Mouse (Mus musculus) forebrain, embryonic 14.5 days (tissue): ENCODE data around the gene Krtdap. TPM values are rescaled to one million over a fixed set of nuclear protein-coding genes. Genes with fewer than 3 reads are reported as not detected.

ENCODE experiments used
- ATAC-seq: fragments of 200-750 bp; cut with Nextera tagmentation; 2 replicates; pipeline ENCODE4 v1.8.0; 2017; ENCODE audit warnings: mild to moderate bottlenecking, moderate library complexity
- DNase-seq: peaks from one replicate; pipeline ENCODE4 v3.0.0-alpha.2; 2015; ENCODE audit warnings: low spot score
- H3K27ac ChIP-seq: fragments of 300-500 bp; sonication (generic); 2 replicates; pipeline ENCODE4 v1.5.1; 2014; ENCODE audit warnings: low read depth, mild to moderate bottlenecking, control low read depth, low read length, moderate library complexity
- H3K27me3 ChIP-seq: fragments of 300-500 bp; sonication (generic); replicated peaks from 2 replicates; pipeline ENCODE4 v1.6.1; 2014; ENCODE audit warnings: low read length, control low read depth, mixed read lengths; ENCODE audit not compliant: control insufficient read depth, insufficient read depth
- H3K36me3 ChIP-seq: fragments of 300-500 bp; sonication (generic); 2 replicates; pipeline ENCODE4 v1.6.1; 2014; ENCODE audit warnings: low read length, control low read depth; ENCODE audit not compliant: control insufficient read depth, insufficient read depth
- H3K4me1 ChIP-seq: fragments of 300-500 bp; sonication (generic); 2 replicates; pipeline ENCODE4 v1.6.1; 2014; ENCODE audit warnings: antibody characterized with exemption, low read length, control low read depth; ENCODE audit not compliant: control insufficient read depth, insufficient read depth
- H3K4me2 ChIP-seq: fragments of 300-500 bp; sonication (generic); 2 replicates; pipeline ENCODE4 v1.6.1; 2014; ENCODE audit warnings: mild to moderate bottlenecking, control low read depth, low read length
- H3K4me3 ChIP-seq: fragments of 300-500 bp; sonication (generic); 2 replicates; pipeline ENCODE4 v1.5.1; 2014; ENCODE audit warnings: low read depth, low read length, control low read depth
- H3K9ac ChIP-seq: fragments of 300-500 bp; sonication (generic); 2 replicates; pipeline ENCODE4 v1.6.1; 2014; ENCODE audit warnings: mild to moderate bottlenecking, low read length, control low read depth, moderate library complexity
- H3K9me3 ChIP-seq: fragments of 300-500 bp; sonication (generic); replicated peaks from 2 replicates; pipeline ENCODE4 v1.6.1; 2016; ENCODE audit warnings: low read length, control low read depth, mixed read lengths; ENCODE audit not compliant: control insufficient read depth
- WGBS: fragments of 180-500 bp; shearing (Covaris S2); extraction: QIAGEN DNeasy Blood & Tissue Kit; methylation state at CpG from one replicate; pipeline ENCODE4 v1.1.7; 2014; 5-methylcytosine and 5-hydroxymethylcytosine counted together
- polyA plus RNA-seq: library from polyadenylated mRNA; unstranded; fragments of >200 nt; fragmentation: Nextera tagmentation; extraction: Ambion mirVana; gene quantifications from 2 replicates; pipeline ENCODE4 v1.2.1, GENCODE M21; 2014

Krtdap gene
- polyA plus RNA-seq, 1 experiment from 2014 or later: not detected

GRCm38 (mm10) chr7:30803256-30803655 is 15.6 kb downstream of the Krtdap start:
- peaks cover 8% of the 10 kb centered on the region; the same call in 1 of the 2 replicates for H3K9me3 ChIP-seq
- DNase-seq (no peak), ATAC-seq (no peak)
- H3K4me3 ChIP-seq: no peak overlapping the region
- H3K27ac ChIP-seq: no peak overlapping the region
- H3K9ac ChIP-seq: no peak overlapping the region
- H3K27me3 ChIP-seq: no peaks in the 10 kb centered on the region
- no peaks in the 10 kb centered on the region for H3K4me1 ChIP-seq
- no peaks in the 10 kb centered on the region for H3K36me3 ChIP-seq
- no peak overlapping the region for H3K4me2 ChIP-seq
- whole genome bisulfite sequencing: 96% methylated on average over 3 of the region's 3 CpGs

DNA sequence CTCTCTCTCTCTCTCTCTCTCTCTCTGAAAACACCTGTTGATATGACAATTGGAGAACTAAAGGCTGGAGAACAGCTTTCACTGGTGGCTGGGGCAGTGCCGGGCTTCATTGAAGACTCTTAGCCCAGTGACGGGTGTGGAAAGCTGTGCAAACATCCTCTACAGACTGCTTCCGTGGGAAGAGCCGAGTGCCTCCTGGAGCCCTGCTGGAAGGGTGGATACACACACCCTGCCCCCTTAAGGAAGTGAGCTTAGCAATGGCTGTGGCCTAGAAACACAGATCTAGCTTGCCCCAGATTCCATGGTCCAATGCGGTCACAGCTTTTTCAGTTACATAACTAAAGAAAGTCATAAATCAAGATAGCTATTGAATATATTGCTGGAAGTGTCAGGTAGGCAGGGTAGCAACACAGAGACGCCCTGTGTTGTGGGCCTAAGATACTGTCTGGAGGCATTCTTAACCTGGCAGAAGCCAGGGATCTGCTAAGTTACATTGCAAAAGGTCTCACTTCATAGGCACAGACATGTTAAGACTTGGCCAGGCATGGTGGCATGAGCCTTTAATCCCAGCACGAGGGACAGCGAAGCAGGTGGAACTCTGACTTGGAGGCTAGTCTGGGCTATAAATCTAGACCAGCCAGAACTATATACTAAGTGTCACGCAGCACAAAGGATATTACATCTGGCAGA is 16.5 kb downstream of the Krtdap start:
- 91% methylated on average over 9 of the region's 9 CpGs for WGBS
- no peaks in the 10 kb centered on the region for H3K36me3 ChIP-seq
- DNase-seq (no peak), ATAC-seq (no peak)
- no peak overlapping the region for H3K4me3 ChIP-seq
- peaks cover 6% of the 10 kb centered on the region; the same call in 1 of the 2 replicates for H3K9me3 ChIP-seq
- no peak overlapping the region for H3K27ac ChIP-seq
- H3K27me3 ChIP-seq: no peaks in the 10 kb centered on the region
- no peak overlapping the region for H3K9ac ChIP-seq
- H3K4me1 ChIP-seq: no peaks in the 10 kb centered on the region
- no peak overlapping the region for H3K4me2 ChIP-seq

GRCm38 (mm10) chr7:30805924-30806323 is 18.2 kb downstream of the Krtdap start:
- Histone ChIP-seq H3K4me1 (no peaks in the 10 kb centered on the region), H3K27ac (no peak overlapping the region), H3K4me2 (no peak overlapping the region), H3K36me3 (no peaks in the 10 kb centered on the region), H3K4me3 (no peak overlapping the region), H3K27me3 (no peaks in the 10 kb centered on the region), H3K9me3 (no peaks in the 10 kb centered on the region), H3K9ac (no peak overlapping the region)
- no peak for ATAC-seq
- no peak for DNase-seq
- 43% methylated on average over 6 of the region's 6 CpGs for WGBS

DNA sequence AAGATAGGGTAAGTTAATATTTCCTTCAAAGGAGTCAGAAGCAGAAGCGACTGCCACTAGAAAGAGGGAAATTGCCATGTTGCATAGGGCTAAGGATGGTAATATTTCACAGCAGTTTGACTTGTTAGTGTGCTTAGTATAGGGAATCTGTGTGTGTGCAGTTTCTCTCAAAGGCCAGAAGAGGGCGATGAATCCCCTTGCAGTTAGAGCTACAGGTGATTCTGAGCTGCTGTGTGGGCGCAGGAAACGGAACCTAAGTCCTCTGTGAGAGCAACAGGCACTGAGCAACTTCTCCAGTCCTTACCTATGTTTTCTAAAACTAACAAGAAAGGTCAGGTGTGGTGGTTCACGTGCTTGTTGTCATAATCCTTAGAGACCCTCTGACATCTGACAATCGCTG is 22.6 kb downstream of the Krtdap start:
- Histone ChIP-seq H3K9ac (no peak overlapping the region), H3K4me2 (no peak overlapping the region), H3K4me3 (no peak overlapping the region), H3K27me3 (no peaks in the 10 kb centered on the region), H3K9me3 (no peaks in the 10 kb centered on the region), H3K4me1 (no peaks in the 10 kb centered on the region), H3K36me3 (no peaks in the 10 kb centered on the region), H3K27ac (no peak overlapping the region)
- 52% methylated on average over 6 of the region's 6 CpGs for WGBS
- ATAC-seq (no peak), DNase-seq (no peak)

DNA sequence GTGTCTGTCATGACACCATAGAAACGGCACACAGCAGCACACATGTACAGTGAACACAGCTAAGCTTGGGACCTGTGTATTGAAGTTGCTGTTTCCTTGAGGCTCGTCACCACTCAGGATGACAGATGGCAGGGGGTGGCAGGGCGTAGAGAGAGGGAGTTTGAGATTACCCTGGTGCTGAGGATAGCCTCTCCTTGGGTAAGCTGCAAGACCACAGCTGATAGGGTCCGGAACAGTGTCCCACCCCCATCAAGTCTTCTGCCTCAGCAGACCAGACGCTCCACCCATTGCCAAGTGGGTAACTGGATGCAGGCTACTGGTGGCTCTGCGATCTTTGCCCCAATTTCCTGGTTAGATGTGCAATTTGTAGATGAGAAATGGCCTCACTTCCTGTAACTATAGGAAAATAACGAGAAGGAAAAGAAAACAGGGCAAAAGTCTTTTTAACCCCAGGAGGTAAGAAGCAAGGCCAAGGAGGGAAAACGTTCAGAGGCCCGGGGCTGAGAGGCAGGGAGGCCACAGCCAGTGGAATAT is 24.1 kb downstream of the Krtdap start:
- Histone ChIP-seq H3K27me3 (no peaks in the 10 kb centered on the region), H3K4me1 (no peaks in the 10 kb centered on the region), H3K4me3 (no peak overlapping the region), H3K9me3 (no peaks in the 10 kb centered on the region), H3K27ac (no peak overlapping the region), H3K4me2 (no peak overlapping the region), H3K9ac (no peak overlapping the region), H3K36me3 (no peaks in the 10 kb centered on the region)
- WGBS: 70% methylated on average over 9 of the region's 9 CpGs
- ATAC-seq (no peak), DNase-seq (no peak)

DNA sequence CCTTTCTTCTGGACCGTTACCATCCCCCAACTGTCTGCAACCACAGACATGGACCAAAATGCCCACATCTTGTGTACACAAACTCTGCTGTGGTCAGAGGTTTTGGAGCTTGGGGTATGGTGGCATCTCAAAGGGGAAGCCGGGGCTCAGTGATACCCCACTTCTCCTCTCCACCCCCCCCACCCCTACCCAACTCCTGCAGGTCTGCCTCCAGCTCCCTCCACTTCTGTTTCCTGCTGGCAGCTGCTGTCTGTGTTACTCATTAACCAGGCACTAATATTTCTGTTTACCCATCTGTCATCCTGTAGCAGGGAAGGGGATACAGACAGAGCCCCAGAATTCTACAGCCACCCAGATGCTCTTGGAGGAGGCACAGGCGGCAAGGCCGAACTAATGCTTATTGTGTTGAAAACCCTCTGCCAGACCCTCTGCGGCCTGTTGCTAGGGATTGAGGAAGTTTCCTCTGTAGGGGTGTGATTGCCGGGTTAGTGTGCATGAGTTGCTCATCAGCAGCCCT is 24.7 kb downstream of the Krtdap start:
- Histone ChIP-seq H3K4me1 (no peaks in the 10 kb centered on the region), H3K36me3 (no peaks in the 10 kb centered on the region), H3K9ac (no peak overlapping the region), H3K27ac (no peak overlapping the region), H3K4me3 (no peak overlapping the region), H3K9me3 (no peaks in the 10 kb centered on the region), H3K4me2 (no peak overlapping the region), H3K27me3 (no peaks in the 10 kb centered on the region)
- DNase-seq (peak; percentile 23), ATAC-seq (no peak)
- 66% methylated on average over 6 of the region's 6 CpGs for WGBS

DNA sequence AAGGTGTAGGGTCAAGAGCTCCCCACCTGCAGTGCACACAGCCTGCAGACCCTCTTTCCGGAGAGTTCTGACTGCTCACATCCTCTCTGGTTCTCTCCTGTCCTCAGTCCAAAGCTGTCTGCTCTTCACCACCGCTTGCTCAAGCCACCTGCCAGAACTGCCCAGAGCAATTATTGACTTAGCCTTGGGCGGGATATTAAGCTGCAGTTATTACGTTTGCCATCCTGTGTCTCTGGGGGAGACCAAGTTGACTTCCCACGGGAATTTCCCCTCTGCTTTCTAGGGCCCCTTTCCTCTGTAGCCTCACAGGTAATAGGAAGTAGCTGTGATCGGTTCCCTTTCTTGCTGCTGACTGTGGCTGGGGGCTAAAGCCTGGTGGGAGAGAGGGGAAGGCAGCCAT is 32.4 kb downstream of the Krtdap start:
- DNase-seq: no peak
- H3K27ac ChIP-seq: no peak overlapping the region
- H3K9ac ChIP-seq: no peak overlapping the region
- WGBS: 78% methylated on average over 6 of the region's 6 CpGs
- no peak overlapping the region for H3K4me3 ChIP-seq
- H3K27me3 ChIP-seq: no peaks in the 10 kb centered on the region
- no peak for ATAC-seq
- no peak overlapping the region for H3K4me2 ChIP-seq
- H3K9me3 ChIP-seq: no peaks in the 10 kb centered on the region
- H3K4me1 ChIP-seq: no peaks in the 10 kb centered on the region
- H3K36me3 ChIP-seq: no peaks in the 10 kb centered on the region

- H3K27me3 ChIP-seq: no peaks in the 10 kb centered on the region
- ATAC-seq: no peak
- 73% methylated on average over 7 of the region's 7 CpGs for WGBS
These were observed 33.3 kb downstream of the Krtdap start for GRCm38 (mm10) chr7:30820854-30821445.

GRCm38 (mm10) chr7:30821532-30821931 is 33.8 kb downstream of the Krtdap start:
- Histone ChIP-seq H3K4me1 (no peaks in the 10 kb centered on the region), H3K27me3 (no peaks in the 10 kb centered on the region), H3K9ac (no peak overlapping the region), H3K27ac (no peak overlapping the region), H3K4me2 (no peak overlapping the region), H3K9me3 (no peaks in the 10 kb centered on the region), H3K4me3 (no peak overlapping the region), H3K36me3 (no peaks in the 10 kb centered on the region)
- WGBS: 79% methylated on average over 5 of the region's 5 CpGs
- DNase-seq (no peak), ATAC-seq (no peak)

More at GRCm38 (mm10) chr7:30820854-30821445, 33.3 kb downstream of the Krtdap start:
- Histone ChIP-seq H3K4me2 (no peak overlapping the region), H3K4me3 (no peak overlapping the region), H3K9me3 (no peaks in the 10 kb centered on the region), H3K36me3 (no peaks in the 10 kb centered on the region), H3K9ac (no peak overlapping the region), H3K4me1 (no peaks in the 10 kb centered on the region), H3K27ac (no peak overlapping the region)
- no peak for DNase-seq
